Comparison of ENCODE assay signal across 8 mouse cellular contexts in the genomic region with DNA sequence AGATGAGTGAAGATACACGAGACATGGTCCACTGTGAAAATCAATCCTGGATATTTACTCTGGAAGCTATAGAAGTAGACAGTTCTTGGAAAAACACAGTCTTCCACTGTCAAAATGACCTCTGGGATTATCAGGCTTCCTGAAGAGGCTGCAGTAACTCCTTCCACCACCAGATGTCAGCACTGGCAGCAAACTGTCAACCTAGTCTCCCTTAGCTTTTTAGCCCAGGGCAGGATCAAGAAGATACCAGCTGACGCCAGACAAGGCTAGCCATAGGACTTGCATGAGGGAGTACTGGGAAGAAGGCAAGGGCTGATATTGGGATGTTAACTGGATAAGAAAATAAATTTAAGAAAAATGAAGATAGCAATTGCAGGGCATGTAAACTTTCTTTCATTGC. TPM values are rescaled to one million over a fixed set of nuclear protein-coding genes. Genes with fewer than 3 reads are reported as not detected.
DNase-seq lines count a peak whose midpoint lies in the region.

No protein-coding gene starts in this region.

- DNase-seq in adrenal gland, adult (ENCODE audit: inconsistent age in 2 of 2, low spot score in 1 of 2), result peak; percentile 41 to 81
- no peak for DNase-seq in adrenal gland, adult 8-10 months
- peak; percentile 33 for DNase-seq in Muller cell, postnatal 12 days (ENCODE audit: inconsistent ontology term)
- DNase-seq in cerebellum, postnatal 10 days, result peak; percentile 87 to 91
- peak; percentile 49 for DNase-seq in gastrocnemius, postnatal 10 days
- peak; percentile 68 for DNase-seq in kidney, postnatal 10 days
- DNase-seq in lung, postnatal 14 days, result peak; percentile 41
- DNase-seq in ovary, postnatal 36 days (ENCODE audit: low spot score), result peak; percentile 28

RNA-seq across cellular contexts. Expression of gene Ackr1, which starts 6.0 kb away (rescaled TPM):
- under 1 TPM; 0.40 to 0.89 (median 0.56) TPM for total RNA-seq in adrenal gland, adult 8-10 months (2022)
- 10 to 100 TPM in 1 of 2 experiments, 1 to 10 TPM in 1; 8.4 to 11.3 TPM for total RNA-seq in gastrocnemius, postnatal 10 days (2021)

RNA-seq across cellular contexts. Expression of gene Aim2, which starts 11.1 kb away (rescaled TPM):
- total RNA-seq in adrenal gland, adult 8-10 months (2022), result 1 to 10 TPM; 1.4 to 3.3 (median 1.9) TPM
- total RNA-seq in gastrocnemius, postnatal 10 days (2021), result 1 to 10 TPM in 1 of 2 experiments, under 1 TPM in 1; 0.26 to 1.0 TPM

RNA-seq across cellular contexts. Expression of gene Cadm3, which starts 28.0 kb away (rescaled TPM):
- 1 to 10 TPM; 3.5 to 6.9 (median 4.7) TPM for total RNA-seq in adrenal gland, adult 8-10 months (2022)
- 10 to 100 TPM; 22.9 to 31.4 TPM for total RNA-seq in gastrocnemius, postnatal 10 days (2021)

Comparison
In these comparisons a context has a peak if more than half of its experiments do, and no peak if none do; other contexts are left out.
1. RNA of gene Ackr1, which starts 6.0 kb away (total RNA-seq): 8.4 to 11.3 TPM in gastrocnemius, postnatal 10 days; 0.40 to 0.89 TPM in adrenal gland, adult 8-10 months; every median in the first group is over 4 times any median in the second.